Mouse (Mus musculus) heart, postnatal 4 days (tissue): ENCODE measurements around the gene Cbx6. TPM values are rescaled to one million over a fixed set of nuclear protein-coding genes. Genes with fewer than 3 reads are reported as not detected.
A peak's percentile ranks its signal among the peaks of the same experiment; 100 is the strongest.
"Not testable (repeated sequence)": the region's sequence is repeated elsewhere in the genome, so short reads cannot be mapped to it uniquely, and the experiment has no call there.

Experiments used
- DNase-seq: peaks from one replicate; pipeline ENCODE4 v3.0.0; 2021
- total RNA-seq, 2 experiments: library from RNA; stranded (reverse); gene quantifications; 2 replicates each; pipeline ENCODE4 v1.2.3; 2021

Gene Cbx6
- total RNA-seq, 2 experiments from 2014 or later = 53.1 to 57.5 TPM

GRCm38 (mm10) chr15:79829431-79829830 is 5.1 kb downstream of the Cbx6 start:
- no peak for DNase-seq

- DNase-seq = peak; percentile 72
These were observed 6.0 kb downstream of the Cbx6 start for GRCm38 (mm10) chr15:79828366-79829035.

GRCm38 (mm10) chr15:79827778-79828210 is 6.7 kb downstream of the Cbx6 start:
- DNase-seq = no peak

- DNase-seq = no peak
These were observed 7.3 kb downstream of the Cbx6 start for GRCm38 (mm10) chr15:79827061-79827777.

GRCm38 (mm10) chr15:79826221-79826935 is 8.1 kb downstream of the Cbx6 start:
- DNase-seq = no peak

- peak; percentile 27 for DNase-seq
These were observed 9.2 kb downstream of the Cbx6 start for GRCm38 (mm10) chr15:79825146-79825825.

- peak; percentile 80 for DNase-seq
These were observed 10.8 kb downstream of the Cbx6 start for GRCm38 (mm10) chr15:79823588-79824280.

GRCm38 (mm10) chr15:79822265-79823199 is 12.0 kb downstream of the Cbx6 start:
- peak; percentile 40 for DNase-seq

GRCm38 (mm10) chr15:79818325-79818724 is 16.2 kb downstream of the Cbx6 start:
- DNase-seq = no peak

- no peak for DNase-seq
These were observed 20.7 kb downstream of the Cbx6 start for GRCm38 (mm10) chr15:79813666-79814258.

- not testable (repeated sequence) for DNase-seq
These were observed 21.6 kb downstream of the Cbx6 start for GRCm38 (mm10) chr15:79812840-79813239.

- no peak for DNase-seq
These were observed 23.5 kb downstream of the Cbx6 start for GRCm38 (mm10) chr15:79810997-79811396.

GRCm38 (mm10) chr15:79810061-79810460 is 24.4 kb downstream of the Cbx6 start:
- DNase-seq = no peak

- no peak for DNase-seq
These were observed 25.8 kb downstream of the Cbx6 start for GRCm38 (mm10) chr15:79808658-79809057.

GRCm38 (mm10) chr15:79808114-79808513 is 26.4 kb downstream of the Cbx6 start:
- peak; percentile 62 for DNase-seq

GRCm38 (mm10) chr15:79807050-79807449 is 27.4 kb downstream of the Cbx6 start:
- DNase-seq = no peak

- no peak for DNase-seq
These were observed 29.2 kb downstream of the Cbx6 start for GRCm38 (mm10) chr15:79805246-79805645.

GRCm38 (mm10) chr15:79804352-79805071 is 30.0 kb downstream of the Cbx6 start, which contains the start of gene Nptxr:
TSS of gene Nptxr (minus strand) at chr15:79804766.
- DNase-seq = peak; percentile 61

- peak; percentile 45 for DNase-seq
These were observed 30.7 kb downstream of the Cbx6 start for GRCm38 (mm10) chr15:79803533-79804351.
